Mouse (Mus musculus): ENCODE results near the gene Slc22a16.

The Slc22a16 gene

DNA sequence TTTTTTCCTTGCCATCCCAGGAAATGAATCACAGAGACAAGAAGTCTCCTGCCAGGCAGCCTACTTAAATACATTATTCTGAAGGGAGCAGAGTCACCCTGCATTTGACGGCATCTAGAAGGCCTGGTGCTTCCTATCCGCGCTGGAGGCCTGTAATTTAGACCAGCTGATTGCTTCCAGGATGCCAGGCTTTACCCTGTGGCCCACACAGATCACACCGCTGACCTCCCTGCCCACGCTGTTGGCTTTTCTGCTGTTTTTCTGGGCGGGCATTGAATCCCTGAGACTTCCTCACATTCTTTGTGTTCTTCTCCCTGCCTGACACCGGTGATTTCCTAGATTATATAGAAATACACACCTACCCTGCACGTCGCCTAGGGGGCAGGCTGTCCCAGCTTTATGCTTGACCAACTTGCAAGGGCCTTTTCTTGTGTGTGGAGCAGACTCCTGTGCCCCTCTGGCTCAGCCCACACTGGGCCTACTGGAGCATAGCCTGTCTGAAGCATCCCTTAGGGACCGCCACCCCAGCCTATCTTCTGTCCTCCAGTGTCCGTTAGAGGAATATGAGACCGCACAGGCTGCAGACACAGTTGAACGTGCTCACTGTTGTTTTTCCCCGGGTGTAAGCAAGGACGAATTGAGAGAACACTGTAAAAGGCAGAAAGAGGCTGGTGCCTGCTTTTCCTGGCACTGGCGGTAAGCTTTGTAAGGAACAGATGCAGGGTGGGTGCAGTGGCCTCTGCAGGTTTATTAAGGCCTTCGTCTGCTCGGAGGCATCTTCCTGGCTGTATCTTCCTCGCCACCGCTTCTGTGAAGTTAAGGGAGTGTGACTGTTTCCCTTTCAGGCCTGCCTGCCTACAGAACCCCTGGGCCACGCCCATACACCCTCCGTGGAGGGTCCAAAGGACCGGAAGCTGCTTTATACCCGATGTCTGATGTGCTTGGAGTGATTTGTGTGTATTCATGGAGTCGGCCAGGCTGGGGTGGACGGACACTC is 69.0 kb downstream of the Slc22a16 start:
- POLR2A ChIA-PET: interaction anchor here in 3 of 4 experiments (0.6 to 1.9 kb wide), 10 partner anchors 8 to 1039 kb away, joined by 3 to 6 read pairs (median 4); partner anchors contain the start of genes Cdc40 (in 1 of the 3), Ddo (in 1 of the 3) and Wasf1 (in 1 of the 3)
- CTCF ChIA-PET: interaction anchor here in 1 of 4 experiments (1.3 to 3.5 kb wide), 2 partner anchors 9 to 377 kb away, joined by 3 to 13 read pairs; partner anchors contain the start of gene Ddo

DNA sequence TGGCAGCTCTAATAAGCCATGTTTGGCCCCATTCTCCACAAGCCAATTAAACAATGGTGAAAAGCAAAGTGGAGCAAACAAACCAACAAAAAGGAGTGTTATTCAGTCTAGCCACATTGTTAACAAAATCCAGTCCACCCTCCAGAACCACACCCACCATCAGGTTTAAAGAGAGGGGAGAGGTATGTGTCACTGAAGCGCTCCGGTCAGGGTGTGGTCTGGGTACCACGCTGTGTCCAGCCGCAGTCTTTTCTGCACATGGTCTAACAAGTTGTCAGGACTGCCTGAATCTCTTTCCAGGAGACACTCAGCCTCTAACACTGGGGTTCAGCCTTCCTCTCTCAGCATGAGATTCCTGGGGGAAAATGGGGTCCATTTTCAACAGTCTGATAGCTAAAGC is 70.3 kb downstream of the Slc22a16 start:
- ChIA-PET POLR2A (interaction anchor here in 2 of 4 experiments (0.9 to 2.3 kb wide), 9 partner anchors 9 to 382 kb away, joined by 3 to 8 read pairs (median 3); partner anchors contain the start of genes Ddo (in 2 of the 2) and Gtf3c6 (in 1 of the 2)), CTCF (interaction anchor here in 2 of 4 experiments (0.8 to 3.5 kb wide), 2 partner anchors 11 kb away, joined by 4 to 13 read pairs; partner anchors contain the start of gene Ddo (in 1 of the 2))

DNA sequence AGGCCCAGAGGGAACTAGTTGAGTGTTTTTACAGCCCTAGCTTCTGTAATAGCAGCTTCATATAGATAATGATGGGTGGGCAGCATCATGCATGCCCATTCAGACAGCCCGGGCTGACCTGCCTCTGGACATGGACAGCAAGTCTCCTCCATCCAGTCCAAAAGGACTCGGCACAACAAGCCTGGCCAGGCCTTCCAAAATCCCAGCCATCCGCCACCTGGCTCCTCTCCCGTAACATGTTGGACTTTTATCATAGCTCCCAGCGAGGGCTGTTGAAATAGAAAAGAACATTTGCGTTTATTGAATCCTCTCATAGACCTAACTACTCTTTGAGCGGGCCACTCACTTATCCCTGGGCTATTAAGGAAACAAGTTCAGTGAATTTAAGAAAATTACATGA is 71.8 kb downstream of the Slc22a16 start:
- ChIA-PET CTCF (interaction anchor here in 1 of 4 experiments (3.5 kb wide), 1 partner anchor 12 kb away, joined by 13 read pairs; the partner anchor contains the start of gene Ddo), POLR2A (interaction anchor here in 3 of 4 experiments (0.6 to 2.3 kb wide), 6 partner anchors 11 to 826 kb away, joined by 3 to 8 read pairs (median 3); partner anchors contain the start of genes Cdc40 (in 1 of the 3), Ddo (in 1 of the 3), Gtf3c6 (in 1 of the 3) and Wasf1 (in 1 of the 3))

DNA sequence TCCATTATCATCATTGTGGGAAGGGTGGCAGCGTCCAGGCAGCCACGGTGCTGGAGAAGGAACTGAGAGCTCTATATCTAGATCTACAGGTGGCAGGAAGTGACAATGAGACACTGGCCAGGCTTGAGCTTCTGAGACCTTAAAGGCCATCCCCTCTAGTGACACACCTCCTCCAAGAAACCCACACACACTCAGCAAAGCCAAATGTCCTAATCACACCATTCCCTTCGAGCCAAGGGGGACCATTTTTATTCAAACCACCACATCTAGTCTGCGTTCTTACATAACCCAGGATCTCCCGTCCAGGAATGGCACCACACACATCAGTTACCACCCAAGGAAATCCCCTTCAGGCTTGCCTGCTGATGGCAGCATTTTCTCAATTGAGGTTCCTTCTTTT is 73.0 kb downstream of the Slc22a16 start:
- ChIA-PET POLR2A (interaction anchor here in 1 of 4 experiments (0.7 kb wide), 1 partner anchor 187 kb away, joined by 4 read pairs; no protein-coding TSS in a partner anchor), CTCF (interaction anchor here in 1 of 4 experiments (0.6 kb wide), 1 partner anchor 792 kb away, joined by 3 read pairs; no protein-coding TSS in a partner anchor)

DNA sequence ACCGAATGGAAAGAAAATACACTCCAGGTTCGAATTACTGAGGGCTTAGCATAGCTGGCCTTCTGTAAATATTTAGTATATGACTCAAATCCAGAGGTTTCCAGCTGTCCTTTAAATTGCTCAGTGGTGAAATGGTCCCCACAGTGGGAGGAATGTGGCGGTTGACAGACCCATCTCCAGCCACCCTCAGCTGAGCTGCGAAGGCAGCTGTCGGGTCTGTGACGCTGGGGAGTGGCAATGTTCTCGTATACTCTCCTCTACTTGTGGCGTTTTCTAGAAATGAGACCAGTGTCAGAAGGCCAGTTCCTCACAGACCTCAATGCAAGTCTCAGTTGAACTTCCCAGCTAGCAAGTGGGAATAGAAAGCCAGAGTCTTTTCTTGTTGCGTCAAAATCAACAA is 74.3 kb downstream of the Slc22a16 start:
- ChIA-PET POLR2A (no interaction called here), CTCF (no interaction called here)

DNA sequence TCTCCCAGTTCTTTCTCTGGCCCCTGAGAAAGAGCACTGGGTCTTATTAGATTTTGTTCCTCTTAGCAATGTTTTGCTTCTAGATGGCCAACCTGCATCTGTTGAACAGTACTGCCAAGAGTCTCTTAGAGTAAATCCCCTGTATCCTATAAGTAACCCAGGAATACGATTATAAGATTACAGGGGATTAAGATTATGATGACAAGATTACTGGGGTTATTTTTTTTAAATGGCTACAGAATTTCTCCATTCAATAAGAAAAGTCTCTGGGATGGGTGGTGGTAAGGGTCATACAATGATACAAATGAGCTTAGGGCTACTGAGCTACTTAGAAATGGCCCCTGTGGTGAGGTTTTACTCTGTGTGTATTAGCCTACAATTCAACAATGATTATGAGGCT is 75.2 kb downstream of the Slc22a16 start:
- ChIA-PET CTCF (interaction anchor here in 1 of 4 experiments (0.7 kb wide), 1 partner anchor 16 kb away, joined by 3 read pairs; the partner anchor contains the start of gene Ddo), POLR2A (interaction anchor here in 1 of 4 experiments (1.0 kb wide), 1 partner anchor 106 kb away, joined by 3 read pairs; no protein-coding TSS in a partner anchor)

DNA sequence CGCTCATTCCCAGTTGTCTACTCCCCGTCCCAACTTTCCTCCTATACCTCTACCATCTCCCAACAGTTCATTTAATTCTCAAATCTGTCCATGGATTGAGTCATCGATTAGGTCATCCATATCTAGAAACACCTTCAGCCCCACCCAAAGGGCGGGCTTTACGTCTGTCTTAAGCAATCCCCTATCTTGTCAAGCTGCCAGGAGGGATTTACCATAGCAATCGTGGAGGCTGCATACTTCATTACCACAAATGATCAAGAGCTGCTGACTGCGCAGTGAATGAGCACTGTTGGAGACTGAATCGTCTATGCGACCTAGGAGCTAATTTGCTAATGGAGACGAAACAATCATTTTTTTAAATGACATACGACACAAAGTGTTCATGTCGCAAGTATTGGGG is 78.6 kb downstream of the Slc22a16 start:
- POLR2A ChIA-PET: interaction anchor here in 1 of 4 experiments (0.6 kb wide), 1 partner anchor 231 kb away, joined by 6 read pairs; no protein-coding TSS in a partner anchor
- CTCF ChIA-PET: interaction anchor here in 3 of 4 experiments (0.6 to 1.2 kb wide), 3 partner anchors 22 to 236 kb away, joined by 3 to 4 read pairs (median 3); partner anchors contain the start of gene Mettl24 (in 1 of the 3)

DNA sequence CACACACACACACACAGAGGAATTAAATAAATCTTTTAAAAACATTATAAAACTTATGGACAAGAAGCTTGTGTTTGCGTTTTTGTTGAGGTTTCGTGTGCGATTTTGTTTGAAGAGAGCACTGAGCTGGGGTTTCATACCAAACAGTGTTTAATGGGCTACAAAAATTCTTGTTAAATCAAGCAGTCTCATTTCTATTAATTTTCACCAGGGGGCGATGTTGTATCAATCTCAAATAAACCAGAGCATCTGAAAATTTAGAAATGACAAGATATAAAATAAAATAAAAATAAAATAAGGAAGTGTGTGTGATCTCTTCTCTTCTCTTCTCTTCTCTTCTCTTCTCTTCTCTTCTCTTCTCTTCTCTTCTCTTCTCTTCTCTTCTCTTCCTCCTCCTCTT is 79.5 kb downstream of the Slc22a16 start:
- CTCF ChIA-PET: interaction anchor here in 2 of 4 experiments (0.6 to 1.1 kb wide), 3 partner anchors 20 to 166 kb away, joined by 4 to 7 read pairs (median 4); partner anchors contain the start of gene Ddo (in 1 of the 2)

DNA sequence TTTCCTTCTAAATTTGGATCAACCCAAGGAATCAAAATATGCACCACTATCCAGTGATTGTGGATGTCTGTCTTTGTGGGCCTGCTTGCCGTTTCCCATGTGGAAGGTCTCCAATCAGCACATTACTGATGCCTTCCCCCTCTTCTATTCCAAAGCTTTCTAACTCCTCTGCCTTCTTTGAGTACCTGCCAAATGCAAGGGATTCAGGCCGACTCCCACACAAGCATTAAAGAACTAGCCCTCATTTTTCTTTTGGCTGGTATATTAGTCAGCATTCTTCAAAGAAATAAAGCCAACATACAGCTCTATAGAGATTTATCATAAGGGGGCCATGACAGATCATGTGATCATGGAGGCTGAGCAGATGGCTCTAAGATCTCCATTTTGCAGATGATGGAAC is 81.5 kb downstream of the Slc22a16 start:
- CTCF ChIA-PET: no interaction called here
- POLR2A ChIA-PET: interaction anchor here in 2 of 4 experiments (0.6 to 1.4 kb wide), 7 partner anchors 10 to 393 kb away, joined by 3 to 5 read pairs (median 3); partner anchors contain the start of gene Gtf3c6 (in 1 of the 2)

More for the DNA sequence above, 79.5 kb downstream of the Slc22a16 start:
- POLR2A ChIA-PET: interaction anchor here in 1 of 4 experiments (0.7 kb wide), 1 partner anchor 740 kb away, joined by 3 read pairs; no protein-coding TSS in a partner anchor
